Mouse (Mus musculus): ENCODE measurements around the gene Gm364.
A peak's percentile ranks its signal among the peaks of the same experiment; 100 is the strongest.

Gene Gm364

DNA sequence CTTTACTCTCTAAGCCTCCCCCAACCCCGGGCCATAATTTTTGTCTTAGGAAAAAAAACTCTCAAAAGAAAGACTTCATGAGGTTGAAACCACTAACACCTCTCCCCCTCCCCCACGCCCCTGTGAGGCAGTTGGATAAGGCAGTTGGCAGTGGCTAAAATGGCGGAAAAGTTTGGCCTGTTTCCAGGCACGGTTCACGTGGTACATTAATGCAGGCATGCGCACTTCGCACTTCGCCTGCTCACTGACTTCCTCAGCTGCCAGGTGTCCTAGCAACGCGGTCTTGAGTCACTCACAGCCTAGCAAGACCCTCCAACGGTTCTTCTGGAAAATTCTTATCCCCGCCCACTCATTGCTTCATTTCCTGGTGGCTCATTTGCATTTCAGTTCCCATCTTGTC, at the start of gene Gm364:
Gene Gm364, plus strand, starts transcription at position 386 of the 400 bp plus-strand sequence.
- DNase-seq (ENCODE audit: low read depth, low spot score) = no peak

GRCm38 (mm10) chrX:57359316-57359715, 49.6 kb upstream of the Gm364 start:
- no peak for DNase-seq (ENCODE audit: low read depth, low spot score)

GRCm38 (mm10) chrX:57364891-57365569, 43.9 kb upstream of the Gm364 start:
- no peak for DNase-seq (ENCODE audit: low read depth, low spot score)

GRCm38 (mm10) chrX:57372965-57373364, 36.0 kb upstream of the Gm364 start:
- no peak for DNase-seq (ENCODE audit: low read depth, low spot score)

DNA sequence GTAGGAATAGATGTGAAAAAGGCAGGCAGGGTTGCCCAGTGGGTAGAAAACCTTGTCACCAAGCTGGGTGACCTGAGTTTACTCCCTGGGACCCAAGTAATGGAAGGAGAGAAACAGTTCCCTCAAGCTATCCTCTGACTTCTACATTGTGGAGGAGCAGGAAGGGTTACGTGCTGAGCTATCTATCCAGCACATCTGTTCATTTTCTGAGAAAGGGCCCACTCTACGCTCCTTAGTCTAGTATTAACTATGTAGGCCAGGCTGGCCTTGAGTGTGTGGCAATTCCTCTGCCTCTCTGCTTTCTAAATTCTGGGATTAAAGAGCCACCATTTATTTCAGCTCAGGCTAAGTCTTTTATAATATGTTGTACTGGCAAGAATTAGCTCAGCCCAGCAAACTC, 35.4 kb upstream of the Gm364 start:
- no peak for DNase-seq (ENCODE audit: low read depth, low spot score)

DNA sequence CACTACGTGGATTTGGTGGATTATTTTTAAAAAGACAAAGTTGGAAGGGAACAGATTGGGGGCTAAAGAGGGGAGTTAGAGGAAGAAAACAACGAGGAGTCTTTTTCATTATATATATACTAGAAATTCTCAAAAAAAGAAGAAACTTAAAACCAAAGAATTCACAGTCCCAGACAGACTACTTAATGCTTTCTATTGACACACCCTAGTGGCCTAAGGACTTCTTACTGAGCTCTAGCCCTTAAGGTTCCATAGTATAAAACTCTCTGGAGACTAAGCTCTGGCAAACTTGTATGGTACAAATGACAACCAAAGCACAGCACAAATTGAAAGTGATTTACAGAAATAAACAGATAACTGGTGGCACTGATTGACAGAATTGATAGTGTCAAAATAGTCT, 34.9 kb upstream of the Gm364 start:
- no peak for DNase-seq (ENCODE audit: low read depth, low spot score)

DNA sequence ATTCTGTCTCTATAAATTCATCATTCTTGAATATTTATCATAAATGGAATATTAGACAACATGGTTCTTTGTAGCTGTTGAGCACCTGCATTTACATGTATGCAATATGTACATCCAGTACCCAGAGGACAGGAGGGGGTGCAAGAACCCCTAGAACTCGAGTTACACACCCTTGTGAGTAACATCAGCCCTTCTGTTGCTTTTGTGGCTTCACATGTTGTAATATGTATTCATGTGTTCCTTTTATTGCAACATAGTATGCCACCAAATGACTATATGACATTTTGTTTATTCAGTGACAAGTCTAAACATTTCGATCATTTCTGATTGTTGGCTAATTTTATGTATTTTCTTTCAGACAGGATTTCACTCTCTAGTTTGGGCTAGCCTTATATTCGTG, 31.9 kb upstream of the Gm364 start:
- DNase-seq (ENCODE audit: low read depth, low spot score) = no peak

GRCm38 (mm10) chrX:57378579-57378978, 30.4 kb upstream of the Gm364 start:
- no peak for DNase-seq (ENCODE audit: low read depth, low spot score)

DNA sequence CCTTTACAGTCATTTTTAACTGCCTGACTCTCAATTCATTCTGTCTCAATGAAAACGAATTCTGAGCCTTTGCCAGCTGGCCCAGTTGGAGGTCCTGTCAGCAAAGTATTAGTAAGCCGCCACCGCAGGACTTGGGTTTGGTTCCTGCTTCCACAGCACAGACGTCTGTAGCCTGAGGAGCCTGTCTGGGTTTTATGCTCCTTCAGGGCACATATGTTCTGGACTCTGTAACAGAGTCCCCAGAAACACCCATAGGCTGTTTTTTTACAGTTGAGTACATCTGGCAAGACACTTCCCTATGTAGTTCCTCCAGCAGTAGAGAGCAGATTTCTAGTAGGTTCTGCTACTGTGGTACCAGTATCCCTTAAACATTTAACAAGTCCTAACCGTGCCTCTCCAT, 28.0 kb upstream of the Gm364 start:
- DNase-seq (ENCODE audit: low read depth, low spot score) = no peak

DNA sequence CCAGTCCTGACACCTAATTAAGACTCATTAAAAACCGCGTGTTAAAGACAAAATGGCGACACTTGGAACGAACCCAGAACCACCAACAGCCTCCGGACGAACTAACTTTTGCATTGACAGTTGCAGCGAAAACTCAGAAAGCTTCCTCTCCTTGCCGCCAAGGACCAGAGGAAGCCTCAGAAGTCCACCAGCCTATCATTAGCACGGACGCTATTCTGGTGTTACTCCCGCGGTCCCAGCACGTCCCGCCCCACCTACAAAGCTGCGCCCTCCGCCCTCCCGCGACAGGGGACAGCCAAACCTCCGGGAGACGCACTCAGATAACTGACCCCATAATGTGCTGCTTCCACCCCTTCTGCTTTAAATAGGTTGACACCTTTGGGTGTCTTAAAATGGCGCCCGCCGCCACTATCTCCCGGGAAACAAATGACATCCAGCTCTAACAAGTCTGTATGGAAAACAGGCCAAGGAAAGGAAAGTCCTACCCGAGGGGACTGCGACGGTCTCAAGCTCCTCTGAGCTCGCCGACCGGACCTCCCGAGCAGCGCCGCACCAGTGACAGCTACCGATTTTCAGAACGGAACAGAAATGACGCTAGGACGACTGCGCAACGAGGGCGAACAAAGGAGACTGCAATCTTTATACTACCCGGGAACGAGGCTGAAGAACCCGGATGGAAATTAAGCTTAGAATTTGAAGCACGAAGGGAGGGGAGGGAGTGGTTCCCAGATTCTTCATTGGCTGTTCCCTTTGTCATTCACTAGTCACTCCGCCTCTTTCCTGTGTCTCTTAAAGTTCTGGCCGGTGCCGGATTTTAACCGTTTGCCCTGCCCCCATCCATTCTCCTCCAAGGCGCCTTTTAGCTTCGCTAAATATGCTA, 16.3 kb upstream of the Gm364 start, which contains the start of gene Rbmx:
Gene Rbmx, minus strand, starts transcription at position 670 of the 880 bp plus-strand sequence.
- peak; percentile 92 for DNase-seq (ENCODE audit: low read depth, low spot score)

DNA sequence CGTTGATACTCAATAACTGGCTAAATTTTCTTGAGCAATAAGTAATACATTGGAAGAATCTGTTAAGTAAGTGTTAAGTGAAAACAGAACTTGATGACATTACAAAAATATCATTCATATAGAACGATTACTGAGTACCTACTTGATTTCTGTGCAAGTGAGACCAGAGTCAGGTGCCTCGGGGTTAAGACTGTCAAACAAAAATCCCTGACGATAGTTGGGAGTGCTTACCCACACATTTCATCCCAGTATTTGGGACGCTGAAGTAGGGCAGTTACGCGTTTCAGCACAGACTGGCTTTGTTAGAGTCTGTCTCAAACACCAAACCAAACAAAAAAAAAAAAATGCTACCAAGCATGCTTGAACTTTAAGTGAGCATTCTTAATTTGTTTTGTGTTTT, 15.5 kb upstream of the Gm364 start:
- no peak for DNase-seq (ENCODE audit: low read depth, low spot score)

GRCm38 (mm10) chrX:57401388-57401787, 7.6 kb upstream of the Gm364 start:
- DNase-seq (ENCODE audit: low read depth, low spot score) = no peak

DNA sequence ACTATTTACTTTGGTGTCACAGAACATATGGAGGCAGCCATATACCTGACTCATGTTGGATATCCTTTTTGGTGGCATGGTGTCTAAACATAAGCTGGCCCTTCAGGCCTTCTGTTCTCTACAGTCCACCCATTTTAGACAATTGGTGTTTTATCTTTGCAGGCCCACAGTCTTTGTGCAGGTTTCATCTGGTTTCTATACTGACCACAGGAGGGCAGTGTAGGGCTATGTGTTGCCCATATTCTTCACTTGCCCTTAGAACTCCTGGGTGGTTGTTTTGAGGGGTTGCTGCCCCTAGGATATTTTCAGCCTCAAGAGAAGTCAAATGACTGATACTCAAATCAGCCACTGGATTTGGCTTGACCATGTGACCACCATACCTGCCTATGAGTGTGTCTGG, 5.3 kb upstream of the Gm364 start:
- peak; percentile 8 for DNase-seq (ENCODE audit: low read depth, low spot score)

DNA sequence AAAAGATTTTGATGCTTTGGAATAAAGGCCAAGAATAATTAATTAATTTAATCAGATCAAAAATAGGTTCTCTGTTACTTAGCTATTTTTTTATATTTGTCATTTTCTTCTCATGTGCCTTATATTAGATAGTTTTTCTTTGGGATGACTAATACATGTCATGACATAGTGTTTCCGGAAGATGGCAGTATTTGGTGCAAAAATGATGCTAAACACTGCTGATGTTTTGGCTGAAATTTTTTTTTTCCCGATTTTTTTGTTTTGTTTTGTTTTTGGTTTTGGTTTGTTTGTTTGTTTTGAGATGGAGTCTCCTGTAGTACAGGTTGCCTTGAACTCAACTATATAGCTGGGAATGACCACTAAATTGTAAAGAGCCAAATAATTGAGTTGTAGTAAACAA, 22.7 kb downstream of the Gm364 start:
- DNase-seq (ENCODE audit: low read depth, low spot score) = peak; percentile 7

- DNase-seq (ENCODE audit: low read depth, low spot score) = no peak
Observed at GRCm38 (mm10) chrX:57433897-57434296, 24.9 kb downstream of the Gm364 start.

- no peak for DNase-seq (ENCODE audit: low read depth, low spot score)
Observed at GRCm38 (mm10) chrX:57503634-57504033, 94.7 kb downstream of the Gm364 start, which contains the start of gene Gpr101. Gpr101 (minus strand) TSS chrX:57503757.

DNA sequence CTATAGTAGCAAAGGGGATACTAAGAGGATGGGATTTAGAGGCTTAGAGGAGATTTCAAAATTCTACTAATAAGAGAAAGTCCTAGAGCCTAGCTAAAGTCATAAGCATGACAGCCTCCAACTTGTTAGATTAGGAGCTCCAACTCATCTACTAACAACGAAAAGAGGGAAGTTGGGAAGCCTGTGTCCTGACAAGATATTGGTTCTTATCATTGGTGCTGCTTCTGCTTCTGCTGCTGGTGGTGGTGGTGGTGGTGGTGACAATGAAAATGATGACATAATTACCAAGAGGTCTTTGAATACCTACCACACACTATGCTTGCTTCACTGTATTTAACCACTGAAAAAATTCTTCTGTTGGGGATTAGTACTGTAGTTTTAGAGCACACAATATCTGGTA, 97.3 kb downstream of the Gm364 start:
- no peak for DNase-seq (ENCODE audit: low read depth, low spot score)

DNA sequence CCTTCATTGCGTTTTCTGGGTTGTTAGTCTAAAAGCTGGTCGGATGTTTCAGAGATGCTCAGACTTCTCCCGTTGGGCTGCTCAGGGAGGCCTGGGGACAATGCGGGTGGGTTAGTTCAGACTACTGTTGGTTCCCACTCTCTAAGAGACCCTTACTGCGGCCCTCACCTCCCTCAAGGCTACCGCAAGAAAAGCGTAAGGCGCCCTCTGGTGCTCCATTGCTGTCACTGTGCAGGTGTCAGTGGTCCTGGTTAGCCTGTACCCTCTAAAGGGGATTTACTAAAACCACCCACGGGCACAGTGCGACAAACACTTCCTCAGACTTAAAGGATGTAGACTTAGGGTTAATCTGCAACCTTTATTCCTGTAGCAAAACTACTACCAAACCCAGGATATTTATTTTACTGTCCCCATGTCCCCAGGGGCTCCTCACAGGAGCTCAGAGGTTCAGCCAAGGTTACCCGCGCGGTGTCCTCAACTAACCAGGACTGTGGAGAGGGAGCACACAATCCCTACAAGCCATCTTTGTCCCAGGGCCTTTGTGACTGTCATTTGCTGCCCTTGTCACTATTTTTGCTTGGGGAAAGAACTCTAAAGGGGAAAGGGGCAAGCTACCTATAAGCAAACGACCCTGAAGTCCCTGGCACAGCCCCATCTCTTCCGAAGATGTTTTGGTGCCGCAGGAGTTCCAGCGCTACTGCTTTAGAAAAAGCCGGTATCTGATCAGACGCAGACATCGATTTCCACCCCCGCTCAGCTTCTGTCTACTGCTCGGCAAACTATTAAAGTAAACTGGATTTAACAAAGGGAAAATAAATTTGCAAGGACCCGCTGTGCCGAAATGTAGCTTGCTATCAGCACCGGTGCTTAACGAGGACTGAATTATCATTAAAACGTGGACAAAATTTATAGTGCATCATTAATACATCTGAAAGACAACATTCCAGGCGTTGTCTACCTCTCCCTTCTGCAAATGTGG, 112.5 kb downstream of the Gm364 start:
- no peak for DNase-seq (ENCODE audit: low read depth, low spot score)
